Mouse (Mus musculus): Measurements from ENCODE around the gene Itgam. TPM values are rescaled to one million over a fixed set of nuclear protein-coding genes. Genes with fewer than 3 reads are reported as not detected.

The Itgam gene
- polyA plus RNA-seq, 2 experiments from 2014 or later = 0.56 to 0.70 TPM

DNA sequence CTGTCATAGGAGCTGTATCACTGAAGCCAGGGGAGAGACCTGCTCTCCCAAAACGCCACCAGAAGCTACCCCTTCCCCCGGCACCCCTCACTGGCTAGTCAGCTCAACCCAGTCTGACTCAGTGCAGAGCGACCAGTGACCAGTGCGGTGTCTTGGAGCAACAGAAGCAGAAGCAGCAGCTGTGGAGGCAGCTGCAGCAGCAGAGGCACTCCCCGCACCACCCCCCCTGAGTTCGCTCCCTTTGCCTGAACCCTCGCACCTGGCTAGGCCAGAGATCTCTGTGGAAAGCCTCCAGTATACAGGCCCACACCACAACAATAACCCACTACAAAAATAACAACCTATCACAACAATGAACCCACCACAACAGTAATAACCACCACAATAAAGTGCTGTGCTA is 3.9 kb upstream of the Itgam start:
- no peak for ATAC-seq

DNA sequence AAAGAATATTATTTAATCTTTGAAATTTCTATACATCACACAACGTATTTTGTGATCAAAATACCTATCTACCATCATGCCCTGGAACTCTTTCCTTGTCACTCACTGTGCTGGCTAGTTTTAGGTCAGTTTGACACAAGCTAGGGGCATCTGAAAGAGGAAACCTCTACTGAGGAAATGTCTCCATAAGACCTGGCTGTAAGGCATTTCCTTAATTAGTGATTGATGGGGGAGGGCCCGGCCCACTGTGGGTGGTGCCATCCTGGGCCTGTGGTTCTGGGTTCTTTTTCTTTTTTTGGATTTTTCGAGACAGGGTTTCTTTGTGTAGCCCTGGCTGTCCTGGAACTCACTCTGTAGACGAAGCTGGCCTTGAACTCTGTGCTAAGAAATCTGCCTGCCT is 3.3 kb upstream of the Itgam start:
- no peak for ATAC-seq

DNA sequence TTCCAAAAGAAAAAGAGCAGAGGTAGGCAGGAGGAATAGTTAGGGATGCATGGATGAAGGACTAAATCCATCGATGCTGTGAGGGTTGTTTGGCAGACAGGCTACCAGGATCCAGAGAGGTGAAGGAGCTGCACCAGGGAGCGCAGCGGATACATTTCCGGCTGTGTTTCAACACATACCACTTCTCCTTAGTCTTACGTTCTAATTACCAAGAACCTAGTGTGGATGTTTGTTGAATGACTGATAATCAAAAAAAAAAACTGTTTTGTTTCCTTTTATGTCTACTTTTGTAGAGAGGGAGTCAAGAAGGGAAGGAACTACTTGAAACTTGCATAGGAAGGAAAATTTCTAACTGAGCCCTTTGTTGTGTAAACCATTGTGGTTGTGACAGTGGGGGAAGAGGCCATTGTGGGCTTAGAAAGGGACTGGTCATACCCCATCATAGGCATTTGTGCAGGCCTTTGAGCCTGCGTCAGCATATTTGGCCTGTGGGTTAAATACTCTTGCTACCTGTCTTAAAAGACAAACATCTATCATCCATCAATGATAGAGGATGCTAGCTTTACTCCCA is 856 bp downstream of the Itgam start:
- no peak for ATAC-seq

- no peak for ATAC-seq
These were observed 3.1 kb downstream of the Itgam start for GRCm38 (mm10) chr7:128065547-128065946.

- no peak for ATAC-seq
These were observed 5.4 kb downstream of the Itgam start for GRCm38 (mm10) chr7:128067847-128068246.

GRCm38 (mm10) chr7:128069844-128070243 is 7.4 kb downstream of the Itgam start:
- ATAC-seq = no peak

DNA sequence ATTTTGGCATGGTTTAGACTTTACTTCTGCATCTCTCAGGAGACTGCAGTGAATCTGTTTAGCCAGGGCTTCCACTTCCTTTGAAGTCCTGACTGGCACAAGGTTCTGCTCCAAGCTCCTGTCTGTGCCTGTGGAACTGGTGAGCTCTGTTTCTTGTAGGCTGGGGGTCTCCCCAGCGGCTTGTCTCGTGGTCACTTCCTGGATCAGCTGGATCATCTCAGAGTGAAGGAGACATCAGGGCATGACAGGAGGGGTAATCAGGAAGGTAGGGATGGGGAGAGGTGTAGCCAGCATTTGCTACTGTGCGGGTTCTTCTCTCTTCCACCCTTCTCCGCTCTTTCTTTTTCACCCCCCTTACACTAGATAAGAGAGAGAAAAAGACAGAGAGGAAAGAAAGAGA is 9.4 kb downstream of the Itgam start:
- ATAC-seq = no peak

DNA sequence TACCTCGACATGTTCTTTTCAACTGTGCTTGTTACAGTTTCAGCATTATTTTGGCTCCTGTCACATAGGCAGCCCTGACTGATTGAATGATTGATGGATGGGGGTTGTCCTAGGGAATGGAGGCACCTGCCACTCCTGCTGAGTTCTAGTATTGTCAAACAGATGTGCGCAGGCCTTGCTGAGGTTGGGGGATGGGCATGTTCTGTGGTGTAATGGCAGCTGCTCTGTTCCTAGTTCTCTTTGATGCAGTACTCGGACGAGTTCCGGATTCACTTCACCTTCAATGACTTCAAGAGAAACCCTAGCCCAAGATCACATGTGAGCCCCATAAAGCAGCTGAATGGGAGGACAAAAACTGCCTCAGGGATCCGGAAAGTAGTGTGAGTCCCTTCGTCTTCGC is 17.6 kb downstream of the Itgam start:
- ATAC-seq = no peak

DNA sequence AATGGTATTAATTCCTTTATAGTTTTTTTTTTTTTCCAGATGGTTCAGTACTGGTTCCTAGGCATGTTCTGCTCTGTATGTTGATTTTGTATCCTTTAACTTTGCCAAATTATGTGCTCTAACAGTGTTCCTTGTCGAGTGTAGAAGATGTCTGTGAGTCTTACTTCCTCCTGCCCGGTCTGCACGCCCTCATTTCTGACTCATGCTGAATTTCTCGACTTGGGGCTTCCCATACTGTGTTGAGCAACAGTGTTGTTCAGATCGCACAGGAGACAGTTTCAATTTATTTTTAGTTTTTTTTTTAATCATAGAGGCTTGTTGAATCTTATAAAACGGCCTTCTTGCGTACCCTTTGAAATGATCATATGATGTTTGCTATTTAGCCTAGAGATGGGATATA is 26.7 kb downstream of the Itgam start:
- ATAC-seq = peak; percentile 64

- no peak for ATAC-seq
These were observed 35.7 kb downstream of the Itgam start for GRCm38 (mm10) chr7:128098135-128098534.

DNA sequence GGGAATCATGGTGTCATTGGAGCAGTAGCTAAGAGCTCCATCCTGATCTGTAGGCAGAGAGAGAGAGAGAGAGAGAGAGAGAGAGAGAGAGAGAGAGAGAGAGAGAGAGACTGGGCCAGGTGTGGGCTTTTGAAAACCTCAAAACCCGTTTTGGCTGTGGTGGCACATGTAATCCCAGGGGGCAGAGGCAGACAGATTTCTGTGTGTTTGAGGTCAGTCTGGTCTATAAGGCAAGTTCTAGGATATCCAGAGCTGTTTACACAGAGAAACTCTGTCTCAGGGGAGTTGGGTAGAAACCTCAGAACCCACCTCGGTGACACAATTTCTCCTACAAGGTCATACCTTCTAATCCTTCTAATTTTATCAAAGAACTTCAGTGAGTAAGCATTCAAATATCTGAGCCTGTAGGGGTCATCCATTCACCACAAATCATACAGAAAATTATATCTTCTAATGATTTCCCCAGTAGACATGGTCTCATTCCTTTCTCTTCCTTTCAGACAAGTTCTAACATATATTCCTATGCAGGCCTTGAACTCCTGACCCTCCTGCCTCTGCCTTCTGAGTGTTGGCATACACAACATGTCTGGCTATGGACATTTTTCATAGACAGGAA is 38.4 kb downstream of the Itgam start:
- ATAC-seq = no peak

- peak; percentile 71 for ATAC-seq
These were observed 42.8 kb downstream of the Itgam start for GRCm38 (mm10) chr7:128105246-128105645.

- ATAC-seq = no peak
These were observed 45.0 kb downstream of the Itgam start for GRCm38 (mm10) chr7:128107462-128107861.

- no peak for ATAC-seq
These were observed 47.9 kb downstream of the Itgam start for GRCm38 (mm10) chr7:128110314-128110713.

GRCm38 (mm10) chr7:128112131-128112530 is 49.7 kb downstream of the Itgam start:
- ATAC-seq = no peak

- no peak for ATAC-seq
These were observed 52.1 kb downstream of the Itgam start for GRCm38 (mm10) chr7:128114371-128115105.

- ATAC-seq = peak; percentile 14
These were observed 52.9 kb downstream of the Itgam start for GRCm38 (mm10) chr7:128115211-128115958.

DNA sequence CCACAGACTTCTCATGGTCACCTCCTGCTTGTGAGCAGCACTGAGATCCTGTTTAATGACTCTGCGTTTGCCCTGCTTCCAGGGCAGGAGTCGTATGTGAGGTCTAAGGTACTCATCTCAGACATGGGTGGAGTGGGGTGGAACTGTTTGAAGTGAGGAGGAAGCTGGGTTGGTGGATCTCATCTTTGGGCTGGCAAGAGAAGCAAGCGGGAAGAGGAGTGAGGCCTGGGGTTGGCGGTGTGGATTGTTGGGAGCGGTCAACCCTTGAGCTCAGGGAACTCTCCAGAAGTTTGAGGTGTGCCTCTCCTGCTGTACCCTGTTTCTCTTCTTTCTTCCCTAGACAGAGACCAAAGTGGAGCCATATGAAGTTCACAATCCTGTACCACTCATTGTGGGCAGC is 54.0 kb downstream of the Itgam start:
- no peak for ATAC-seq

DNA sequence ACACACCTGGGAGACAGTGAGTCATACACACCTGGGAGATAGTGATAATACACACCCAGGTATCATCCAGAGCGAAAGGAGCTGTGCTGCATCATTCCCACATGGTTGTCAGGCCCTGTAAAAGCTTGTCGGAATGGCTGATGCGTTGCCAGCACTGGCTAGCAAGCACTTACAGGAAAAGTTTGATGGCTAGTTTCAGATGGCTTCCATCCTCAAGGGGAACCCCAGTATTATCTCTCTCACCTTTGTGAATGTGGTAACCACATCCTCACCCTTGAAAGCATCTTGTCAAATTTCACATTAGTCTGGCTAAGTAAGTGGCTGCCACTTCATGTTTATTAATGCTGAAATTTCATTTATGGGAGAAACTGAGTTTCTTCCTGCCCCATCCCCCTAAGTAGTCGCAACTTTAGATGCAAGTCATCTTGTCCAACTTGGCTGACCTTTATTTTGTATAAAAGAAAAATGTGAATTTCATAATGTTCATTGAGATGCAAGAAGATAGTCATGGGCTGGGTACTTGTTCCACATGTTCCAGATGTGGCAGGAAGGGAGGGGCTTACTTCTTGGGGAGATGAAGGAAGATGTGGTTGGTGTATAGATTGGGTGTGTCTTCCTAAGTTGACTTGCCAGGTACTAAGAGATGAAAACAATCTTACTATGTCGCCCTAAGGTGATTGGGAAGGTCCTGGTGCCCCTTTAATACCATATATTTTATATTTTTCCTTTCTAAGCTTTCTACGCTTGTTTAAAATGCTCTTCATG is 57.5 kb downstream of the Itgam start:
- peak; percentile 87 for ATAC-seq

DNA sequence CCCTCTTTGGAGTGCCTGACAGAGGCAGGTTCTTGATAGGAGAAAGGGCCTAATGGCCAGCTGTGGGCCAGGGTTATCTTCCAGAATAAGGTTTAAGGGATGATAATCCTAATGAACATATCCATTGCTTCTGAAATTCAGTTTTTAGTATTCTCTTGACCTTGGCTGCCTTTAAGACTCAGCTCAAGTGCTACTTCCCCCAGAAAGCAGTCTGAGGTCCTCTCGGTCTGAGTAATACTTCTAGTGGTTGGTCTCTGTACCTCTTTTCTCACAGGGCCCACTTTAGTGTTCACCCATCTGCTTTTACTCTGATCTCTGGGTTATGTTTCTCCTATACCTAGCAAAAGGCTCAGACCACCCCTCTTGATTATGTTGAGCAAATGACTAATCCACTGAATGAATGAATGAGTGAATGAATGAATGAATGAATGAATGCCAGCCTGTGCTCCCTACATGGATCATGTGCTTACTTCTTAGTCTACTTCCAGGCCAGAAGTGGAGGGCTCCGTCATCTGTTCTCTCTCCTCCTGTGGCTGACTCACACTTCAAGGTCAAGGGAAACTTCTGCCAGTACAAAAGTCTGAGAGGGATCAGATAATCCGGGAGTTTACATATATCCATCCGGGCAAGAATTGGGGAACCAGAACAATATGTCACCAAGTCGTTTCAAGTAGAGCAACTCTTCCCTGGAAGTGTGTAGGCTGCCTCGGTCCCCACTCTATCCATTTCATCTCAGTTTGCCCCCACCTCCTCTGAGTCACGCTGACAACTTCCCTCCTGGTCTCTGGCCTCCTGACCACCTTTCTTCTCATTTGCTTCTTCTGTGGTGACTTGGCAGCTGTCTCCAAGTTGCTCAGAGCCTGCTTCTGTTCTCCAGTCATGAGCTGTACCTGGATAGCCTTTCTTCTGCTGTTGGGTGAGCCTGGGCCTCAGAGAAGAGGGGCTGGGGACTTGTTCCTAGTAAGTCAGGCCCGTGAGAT is 66.6 kb downstream of the Itgam start, which contains the start of gene Itgax:
TSS of gene Itgax (plus strand) at position 807 of the 980 bp plus-strand sequence.
- no peak for ATAC-seq

DNA sequence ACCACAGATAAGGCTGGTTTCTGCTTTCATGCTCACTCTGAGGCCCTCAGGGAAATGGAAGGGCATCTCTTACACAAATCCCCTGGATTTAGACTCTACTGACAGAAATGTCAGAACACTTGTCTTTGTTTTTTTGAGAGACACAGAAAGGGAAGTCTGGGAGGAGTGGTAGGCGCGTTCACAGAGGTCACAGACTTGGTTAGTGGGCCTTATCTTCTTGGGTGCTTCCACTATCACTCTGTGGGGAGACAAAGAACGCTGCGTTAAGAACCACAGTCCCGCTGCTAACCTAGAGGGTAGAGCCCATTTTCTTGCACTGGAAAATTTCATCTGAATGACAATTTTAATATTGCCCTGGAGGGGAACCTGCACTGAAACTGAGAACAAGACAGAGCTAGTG is 69.7 kb downstream of the Itgam start:
- no peak for ATAC-seq

Measured in CD4-positive, CD25-positive, alpha-beta regulatory T cell, adult 4 months (primary cell).